Mouse (Mus musculus) hindbrain, embryonic 16.5 days (tissue): Measurements from ENCODE around the gene Adm2. TPM values are rescaled to one million over a fixed set of nuclear protein-coding genes. Genes with fewer than 3 reads are reported as not detected.

ENCODE experiments used
- ATAC-seq: fragments of 200-750 bp; cut with Nextera tagmentation; 2 replicates; pipeline ENCODE4 v1.8.0; 2017; ENCODE audit warnings: moderate TSS enrichment, moderate library complexity
- H3K27ac ChIP-seq: fragments of 300-500 bp; sonication (generic); 2 replicates; pipeline ENCODE4 v1.5.1; 2014; ENCODE audit warnings: low read depth, mild to moderate bottlenecking, control low read depth, low read length, moderate library complexity
- H3K27me3 ChIP-seq: fragments of 300-500 bp; sonication (generic); replicated peaks from 2 replicates; pipeline ENCODE4 v1.6.1; 2014; ENCODE audit warnings: low read length; ENCODE audit not compliant: control insufficient read depth, insufficient read depth
- H3K36me3 ChIP-seq: fragments of 300-500 bp; sonication (generic); 2 replicates; pipeline ENCODE4 v1.6.1; 2014; ENCODE audit warnings: mild to moderate bottlenecking, low read length, moderate library complexity, mixed read lengths; ENCODE audit not compliant: control insufficient read depth, insufficient read depth
- H3K4me1 ChIP-seq: fragments of 300-500 bp; sonication (generic); 2 replicates; pipeline ENCODE4 v1.6.1; 2014; ENCODE audit warnings: low read depth, low read length; ENCODE audit not compliant: control insufficient read depth, insufficient read depth
- H3K4me2 ChIP-seq: fragments of 300-500 bp; sonication (generic); 2 replicates; pipeline ENCODE4 v1.6.1; 2014; ENCODE audit warnings: mild to moderate bottlenecking, low read length, control low read depth, moderate library complexity
- H3K4me3 ChIP-seq: fragments of 300-500 bp; sonication (generic); 2 replicates; pipeline ENCODE4 v1.5.1; 2014; ENCODE audit warnings: mild to moderate bottlenecking, low read length, control low read depth, moderate library complexity
- H3K9ac ChIP-seq: fragments of 300-500 bp; sonication (generic); 2 replicates; pipeline ENCODE4 v1.6.1; 2014; ENCODE audit warnings: low read depth, mild to moderate bottlenecking, control low read depth, low read length, moderate library complexity
- H3K9me3 ChIP-seq: fragments of 300-500 bp; sonication (generic); 2 replicates; pipeline ENCODE4 v1.6.1; 2014; ENCODE audit warnings: mild to moderate bottlenecking, low read length, moderate library complexity; ENCODE audit not compliant: control insufficient read depth
- WGBS: fragments of 180-500 bp; shearing (Covaris S2); extraction: QIAGEN DNeasy Blood & Tissue Kit; methylation state at CpG from one replicate; pipeline ENCODE4 v1.1.7; 2014; 5-methylcytosine and 5-hydroxymethylcytosine counted together
- polyA plus RNA-seq: library from polyadenylated mRNA; unstranded; fragments of >200 nt; fragmentation: Nextera tagmentation; extraction: Ambion mirVana; gene quantifications from 2 replicates; pipeline ENCODE4 v1.2.1, GENCODE M21; 2015

Gene Adm2
- polyA plus RNA-seq, 1 experiment from 2014 or later, result not detected

DNA sequence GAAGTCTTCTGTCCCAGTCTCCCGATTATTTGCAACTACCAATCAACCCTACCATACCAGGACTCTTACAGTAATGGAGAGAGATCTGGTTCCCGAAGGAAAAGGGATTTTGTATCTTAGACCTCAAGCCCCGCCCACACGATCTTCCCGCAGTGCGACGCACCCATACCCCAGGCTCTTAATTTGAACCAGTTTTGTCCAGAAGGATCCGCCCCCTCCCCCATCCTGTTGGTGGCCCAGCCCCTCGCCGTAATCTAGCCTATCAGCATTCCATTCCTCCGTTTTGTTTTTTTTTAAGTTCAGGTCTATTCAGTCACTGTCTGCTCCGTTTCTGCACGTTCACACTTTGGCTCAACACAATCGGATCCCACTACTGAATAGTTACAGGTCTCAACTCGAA is 33.9 kb downstream of the Adm2 start:
- Histone ChIP-seq H3K9me3 (no peaks in the 10 kb centered on the region), H3K4me2 (peak overlapping the region; percentile 89), H3K4me3 (peak overlapping the region; percentile 56), H3K9ac (peak overlapping the region; percentile 77), H3K27me3 (no peaks in the 10 kb centered on the region), H3K36me3 (peaks cover 22% of the 10 kb centered on the region), H3K27ac (peak overlapping the region; percentile 83), H3K4me1 (peaks cover 30% of the 10 kb centered on the region)
- peak; percentile 37 for ATAC-seq
- WGBS, result under 1% methylated on average over 15 of the region's 15 CpGs

- Histone ChIP-seq H3K4me3 (no peak overlapping the region), H3K27ac (no peak overlapping the region), H3K27me3 (no peaks in the 10 kb centered on the region), H3K4me2 (no peak overlapping the region), H3K4me1 (peaks cover 30% of the 10 kb centered on the region), H3K9ac (no peak overlapping the region), H3K9me3 (no peaks in the 10 kb centered on the region), H3K36me3 (peaks cover 20% of the 10 kb centered on the region)
- no peak for ATAC-seq
- 90% methylated on average over 3 of the region's 3 CpGs for WGBS
Observed at GRCm38 (mm10) chr15:89358784-89359183, 36.3 kb downstream of the Adm2 start.

DNA sequence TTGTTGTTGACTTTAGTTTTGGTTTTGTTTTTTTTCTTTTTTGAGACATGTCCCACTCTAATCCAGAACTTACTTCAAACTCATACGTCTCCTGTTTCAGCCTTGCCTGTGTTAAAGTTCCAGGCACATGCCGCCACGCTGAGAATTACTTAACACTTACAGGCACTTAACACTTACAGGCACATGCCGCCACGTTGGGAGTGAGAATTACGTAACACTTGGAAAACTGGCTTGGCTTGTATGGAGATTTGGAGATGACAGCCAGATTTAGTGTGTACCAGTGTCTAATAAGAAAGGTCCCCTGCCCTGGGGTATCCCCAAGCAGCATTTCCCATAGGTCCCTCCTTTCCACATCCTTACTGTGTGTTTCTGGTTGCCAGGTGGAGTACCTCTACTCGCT is 40.5 kb downstream of the Adm2 start:
- Histone ChIP-seq H3K4me1 (peaks cover 7% of the 10 kb centered on the region), H3K4me2 (no peak overlapping the region), H3K36me3 (peaks cover 50% of the 10 kb centered on the region), H3K27me3 (no peaks in the 10 kb centered on the region), H3K4me3 (no peak overlapping the region), H3K27ac (no peak overlapping the region), H3K9ac (no peak overlapping the region), H3K9me3 (no peaks in the 10 kb centered on the region)
- 96% methylated on average over 7 of the region's 7 CpGs for WGBS
- no peak for ATAC-seq

- no peak overlapping the region for H3K4me2 ChIP-seq
- ATAC-seq, result no peak
- H3K27me3 ChIP-seq, result no peaks in the 10 kb centered on the region
- 93% methylated on average over 4 of the region's 4 CpGs for WGBS
- peaks cover 64% of the 10 kb centered on the region for H3K36me3 ChIP-seq
- no peak overlapping the region for H3K4me3 ChIP-seq
- H3K27ac ChIP-seq, result no peak overlapping the region
- no peaks in the 10 kb centered on the region for H3K4me1 ChIP-seq
- no peaks in the 10 kb centered on the region for H3K9me3 ChIP-seq
- H3K9ac ChIP-seq, result no peak overlapping the region
Observed at GRCm38 (mm10) chr15:89365141-89365551, 42.6 kb downstream of the Adm2 start.

DNA sequence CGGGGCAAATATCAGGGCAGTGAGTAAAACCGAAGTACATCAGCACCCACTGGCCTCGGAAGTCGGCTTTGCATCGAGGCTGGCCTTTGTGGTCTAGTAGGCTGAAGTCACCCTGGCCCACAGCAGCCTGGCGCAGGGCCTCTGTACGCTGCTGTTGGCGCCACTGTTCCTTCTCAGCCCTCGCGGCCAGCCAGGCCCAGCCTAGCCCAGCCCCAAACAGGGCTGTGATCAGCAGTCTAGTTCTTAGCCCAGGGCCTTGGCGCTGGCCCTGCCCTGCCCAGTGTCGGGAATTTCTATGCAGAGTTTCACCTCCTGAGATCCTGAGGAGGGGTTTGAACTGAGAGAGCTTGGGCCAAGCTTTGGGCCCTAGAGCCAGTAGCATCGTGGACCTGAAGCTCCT is 49.5 kb downstream of the Adm2 start:
- no peak for ATAC-seq
- Histone ChIP-seq H3K4me1 (peaks cover 15% of the 10 kb centered on the region), H3K36me3 (peaks cover 39% of the 10 kb centered on the region), H3K27ac (no peak overlapping the region), H3K4me2 (no peak overlapping the region), H3K27me3 (peaks cover 9% of the 10 kb centered on the region), H3K9me3 (no peaks in the 10 kb centered on the region), H3K9ac (no peak overlapping the region), H3K4me3 (no peak overlapping the region)
- 88% methylated on average over 13 of the region's 13 CpGs for WGBS

DNA sequence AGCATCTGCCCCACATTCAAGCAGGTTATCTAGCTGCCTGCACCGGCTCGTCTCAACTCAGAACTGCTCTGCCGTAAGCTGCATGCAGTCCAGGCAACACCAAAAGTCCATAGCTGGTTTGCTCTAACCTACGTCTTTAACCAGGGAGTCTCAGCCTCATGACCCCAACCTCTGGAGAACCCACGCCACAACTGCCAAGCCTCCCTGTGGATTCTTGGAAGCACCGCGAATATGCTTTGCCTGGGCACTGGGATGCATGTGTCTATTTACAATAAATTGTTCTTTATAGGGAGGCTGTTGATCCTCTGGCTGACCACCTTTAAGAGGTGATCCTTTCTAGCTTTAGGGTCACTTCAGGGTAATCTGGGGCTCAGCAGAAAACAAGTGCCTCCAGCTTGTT is 50.0 kb downstream of the Adm2 start:
- peak overlapping the region; percentile 82 for H3K4me2 ChIP-seq
- H3K4me3 ChIP-seq, result peak overlapping the region; percentile 80
- no peak for ATAC-seq
- peaks cover 15% of the 10 kb centered on the region for H3K4me1 ChIP-seq
- 85% methylated on average over 7 of the region's 7 CpGs for WGBS
- peak overlapping the region; percentile 88; the same call in 1 of the 2 replicates for H3K9ac ChIP-seq
- H3K9me3 ChIP-seq, result no peaks in the 10 kb centered on the region
- no peak overlapping the region for H3K27ac ChIP-seq
- peaks cover 36% of the 10 kb centered on the region for H3K36me3 ChIP-seq
- H3K27me3 ChIP-seq, result peaks cover 12% of the 10 kb centered on the region

DNA sequence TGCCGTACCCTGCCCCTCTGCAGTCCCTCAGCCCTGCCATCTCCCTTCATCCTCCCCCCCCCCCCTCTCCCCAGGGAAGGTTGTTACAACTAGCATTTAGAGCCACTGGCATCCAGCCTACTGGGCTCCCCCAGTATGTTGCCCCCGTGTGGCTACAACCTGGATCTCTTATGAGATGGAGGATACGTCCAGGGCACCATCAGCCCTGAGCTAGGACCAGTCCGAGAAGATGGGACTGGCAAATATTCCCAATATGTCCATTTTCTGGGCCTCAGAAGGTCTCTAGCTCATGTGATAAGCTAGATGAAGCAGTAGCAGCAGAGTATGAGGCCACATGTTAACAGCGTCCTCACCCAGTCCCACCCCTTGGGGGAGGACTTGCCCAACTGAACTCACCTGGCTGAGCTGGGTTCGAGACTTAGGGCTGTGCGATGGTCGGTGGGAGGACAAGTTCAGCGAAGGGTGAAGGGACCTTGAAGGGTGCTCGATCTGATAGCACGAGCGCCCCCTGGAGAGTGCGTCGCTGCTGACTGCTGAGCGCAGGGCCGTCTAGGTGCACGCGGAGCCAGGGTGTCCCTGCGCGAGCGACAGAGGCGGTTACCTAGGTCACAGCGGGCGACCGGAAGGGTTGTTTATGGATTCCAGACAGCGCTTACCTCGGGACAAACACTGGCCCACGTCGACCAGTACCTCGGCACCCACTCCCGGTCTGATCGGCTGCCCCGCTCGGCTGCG is 50.7 kb downstream of the Adm2 start:
- peak overlapping the region; percentile 94 for H3K27ac ChIP-seq
- peak; percentile 79 for ATAC-seq
- H3K9me3 ChIP-seq, result no peaks in the 10 kb centered on the region
- H3K9ac ChIP-seq, result peak overlapping the region; percentile 88
- H3K4me3 ChIP-seq, result peak overlapping the region; percentile 80
- H3K27me3 ChIP-seq, result peaks cover 17% of the 10 kb centered on the region
- H3K4me1 ChIP-seq, result peaks cover 16% of the 10 kb centered on the region
- peak overlapping the region; percentile 82 for H3K4me2 ChIP-seq
- peaks cover 29% of the 10 kb centered on the region for H3K36me3 ChIP-seq
- 3% methylated on average over 34 of the region's 35 CpGs for WGBS

- Histone ChIP-seq H3K27ac (peak within 1 kb of the TSS; percentile 94), H3K4me1 (peaks cover 22% of the 10 kb centered on the region), H3K9ac (peak within 1 kb of the TSS; percentile 88), H3K27me3 (peaks cover 22% of the 10 kb centered on the region), H3K4me2 (peak within 1 kb of the TSS; percentile 82), H3K36me3 (peaks cover 24% of the 10 kb centered on the region), H3K4me3 (peak within 1 kb of the TSS; percentile 80), H3K9me3 (no peaks in the 10 kb centered on the region)
- WGBS, result 0% methylated on average over 40 of the region's 42 CpGs
- peak; percentile 89 for ATAC-seq
Observed at GRCm38 (mm10) chr15:89373762-89374248, 51.3 kb downstream of the Adm2 start, which contains the start of gene Sco2. Gene Sco2 (minus strand): TSS chr15:89373846.
